Comparison of ENCODE assay signal across 8 mouse cellular contexts in the genomic region with DNA sequence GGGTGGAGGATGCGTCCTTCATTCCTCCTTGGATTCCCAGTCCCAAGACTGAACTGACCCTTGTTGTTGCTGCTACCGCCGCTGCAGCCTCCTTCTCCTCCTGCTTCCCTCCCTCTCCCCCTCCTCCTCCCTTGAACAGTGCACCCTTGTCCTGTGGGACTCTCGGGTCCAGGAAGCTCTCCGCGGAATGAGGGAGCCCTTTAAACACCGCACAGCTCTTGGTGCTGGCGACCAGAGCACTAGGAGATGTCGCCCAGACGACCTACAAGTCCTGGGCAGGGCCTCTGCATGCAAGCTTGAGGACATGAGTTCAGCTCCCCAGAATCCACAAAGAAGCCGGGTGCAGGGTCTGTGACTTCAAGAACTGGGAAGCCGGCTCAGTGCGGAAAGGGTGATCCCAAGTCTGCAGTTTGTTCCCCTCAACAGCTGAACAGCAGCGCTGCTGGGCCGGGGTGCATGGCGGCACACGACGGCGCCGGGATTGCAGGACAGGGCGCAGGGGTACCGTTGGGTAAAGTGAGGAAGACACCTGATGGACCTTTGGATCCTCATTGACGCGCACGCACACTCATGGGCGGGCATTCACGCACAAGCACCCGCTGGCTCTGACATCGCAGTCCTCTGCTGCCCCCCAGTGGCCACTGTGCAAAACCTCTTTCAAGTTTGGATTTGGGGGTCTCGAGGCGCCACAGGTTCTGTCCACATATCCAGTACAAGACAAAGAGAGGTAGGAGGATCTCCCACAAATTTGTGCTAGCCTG. TPM values are rescaled to one million over a fixed set of nuclear protein-coding genes. Genes with fewer than 3 reads are reported as not detected.
DNase-seq lines count a peak whose midpoint lies in the region; ATAC-seq and TF ChIP-seq lines count a peak whose summit lies in the region.

No protein-coding gene starts in this region.

- H3ac ChIP-seq in C2C12 (ENCODE audit: control insufficient read depth, insufficient read length, low read depth) = no peak overlapping the region

- peak; percentile 91 for DNase-seq in brain, adult 2 months (ENCODE audit: low read depth, low spot score)
- DNase-seq in kidney, postnatal 0 days (ENCODE audit: low spot score) = peak; percentile 88
- DNase-seq in liver, embryonic 11.5 days (ENCODE audit: low spot score) = peak; percentile 87
- peak; percentile 90 for DNase-seq in naive thymus-derived CD4-positive, alpha-beta T cell, adult 2 months (ENCODE audit: low read depth)
- peak; percentile 90 for DNase-seq in splenic B cell, adult 2 months (ENCODE audit: low read depth, low spot score)

- H3K4me1 ChIP-seq in heart, embryonic 13.5 days = peaks cover 22% of the 10 kb centered on the region
- H3K4me1 ChIP-seq in kidney, postnatal 0 days (replicated peaks; ENCODE audit: insufficient read depth, low read length) = peaks cover 12% of the 10 kb centered on the region
- H3K4me1 ChIP-seq in liver, embryonic 11.5 days (replicated peaks; ENCODE audit: control insufficient read depth, insufficient read depth, low read length) = no peaks in the 10 kb centered on the region; the same call in 1 of the 2 replicates

- H3K9me3 ChIP-seq in heart, embryonic 13.5 days = no peaks in the 10 kb centered on the region
- no peaks in the 10 kb centered on the region for H3K9me3 ChIP-seq in kidney, postnatal 0 days (replicated peaks; ENCODE audit: low read length)
- no peaks in the 10 kb centered on the region for H3K9me3 ChIP-seq in liver, embryonic 11.5 days (ENCODE audit: control insufficient read depth, low read length)

- peak; percentile 44 for ATAC-seq in erythroblast, adult 5-6 weeks (replicated peaks; ENCODE audit: low FRiP score, poor library complexity, severe bottlenecking)
- ATAC-seq in heart, embryonic 13.5 days (ENCODE audit: extremely low read depth, insufficient number of reproducible peaks, low FRiP score, low TSS enrichment) = no peak
- ATAC-seq in kidney, postnatal 0 days (replicated peaks; ENCODE audit: low FRiP score, low read depth) = no peak
- no peak for ATAC-seq in liver, embryonic 11.5 days (replicated peaks; ENCODE audit: low FRiP score)

- TF ChIP-seq CTCF in C2C12 (IDR thresholded peaks at IDR 0.05; ENCODE audit: control insufficient read depth, insufficient read depth, insufficient read length) = peak; percentile 87
- TF ChIP-seq CTCF in kidney, postnatal 0 days (IDR thresholded peaks at IDR 0.05; ENCODE audit: low read depth) = peak; percentile 96

- H3K79me2 ChIP-seq in C2C12 (ENCODE audit: control insufficient read depth, insufficient read depth) = peaks cover 4% of the 10 kb centered on the region

- 3% methylated on average over 31 of the region's 31 CpGs for WGBS in heart, embryonic 13.5 days
- WGBS in kidney, postnatal 0 days = 3% methylated on average over 31 of the region's 31 CpGs
- WGBS in liver, embryonic 11.5 days = 4% methylated on average over 31 of the region's 31 CpGs

- H3K27me3 ChIP-seq in C2C12 (ENCODE audit: control insufficient read depth, insufficient read depth, insufficient read length) = no peaks in the 10 kb centered on the region
- H3K27me3 ChIP-seq in heart, embryonic 13.5 days (replicated peaks) = peaks cover 17% of the 10 kb centered on the region; the same call in 1 of the 2 replicates
- no peaks in the 10 kb centered on the region for H3K27me3 ChIP-seq in kidney, postnatal 0 days (ENCODE audit: insufficient read depth, low read length)
- peaks cover 16% of the 10 kb centered on the region for H3K27me3 ChIP-seq in liver, embryonic 11.5 days (replicated peaks; ENCODE audit: control insufficient read depth, insufficient read depth, low read length)
- H3K27me3 ChIP-seq in splenic B cell, adult 2 months (ENCODE audit: control insufficient read depth, insufficient read depth, low read length, poor library complexity, severe bottlenecking) = no peaks in the 10 kb centered on the region

- peaks cover under 1% of the 10 kb centered on the region for H3K79me3 ChIP-seq in C2C12 (ENCODE audit: low read depth)

- no peak overlapping the region for H3K27ac ChIP-seq in heart, embryonic 13.5 days (replicated peaks)
- no peak overlapping the region for H3K27ac ChIP-seq in kidney, postnatal 0 days
- H3K27ac ChIP-seq in liver, embryonic 11.5 days (ENCODE audit: low read depth, low read length) = no peak overlapping the region

- no peak overlapping the region for H3K4me3 ChIP-seq in C2C12 (ENCODE audit: insufficient read depth, poor library complexity, severe bottlenecking)
- H3K4me3 ChIP-seq in heart, embryonic 13.5 days = peak overlapping the region; percentile 55
- H3K4me3 ChIP-seq in kidney, postnatal 0 days (replicated peaks; ENCODE audit: low read depth, low read length) = peak overlapping the region; percentile 37
- H3K4me3 ChIP-seq in liver, embryonic 11.5 days (ENCODE audit: low read depth, low read length) = peak overlapping the region; percentile 50

- H3K9ac ChIP-seq in heart, embryonic 13.5 days = peak overlapping the region; percentile 79
- peak overlapping the region; percentile 59 for H3K9ac ChIP-seq in kidney, postnatal 0 days (ENCODE audit: low read depth, low read length)
- peak overlapping the region; percentile 54 for H3K9ac ChIP-seq in liver, embryonic 11.5 days (ENCODE audit: low read depth, low read length)

- H3K36me3 ChIP-seq in C2C12 (ENCODE audit: control insufficient read depth, insufficient read depth) = no peaks in the 10 kb centered on the region
- H3K36me3 ChIP-seq in heart, embryonic 13.5 days = no peaks in the 10 kb centered on the region
- no peaks in the 10 kb centered on the region for H3K36me3 ChIP-seq in kidney, postnatal 0 days (ENCODE audit: insufficient read depth, low read length)
- no peaks in the 10 kb centered on the region for H3K36me3 ChIP-seq in liver, embryonic 11.5 days (ENCODE audit: control insufficient read depth, insufficient read depth, low read length)
- H3K36me3 ChIP-seq in splenic B cell, adult 2 months (ENCODE audit: control insufficient read depth, insufficient read depth, low read length, poor library complexity, severe bottlenecking) = no peaks in the 10 kb centered on the region

- peak overlapping the region; percentile 92 for H3K4me2 ChIP-seq in heart, embryonic 13.5 days
- H3K4me2 ChIP-seq in kidney, postnatal 0 days (ENCODE audit: low read length) = peak overlapping the region; percentile 91
- H3K4me2 ChIP-seq in liver, embryonic 11.5 days = peak overlapping the region; percentile 83

TF ChIP-seq in C2C12, 6 proteins besides CTCF, POLR2A, EP300 and RAD21:
- TF ChIP-seq MAX (IDR thresholded peaks at IDR 0.05) (peak; percentile 64), MYOG (IDR thresholded peaks at IDR 0.05; ENCODE audit: control insufficient read depth, extremely low read depth, insufficient read length) (no peak)
TF ChIP-seq in C2C12: peak in this region for 1.

RNA-seq across cellular contexts. Expression of gene Ranbp3, which starts 4.5 kb away (rescaled TPM):
- 107 TPM for polyA plus RNA-seq in C2C12 (2012; fragmentation: generic; extraction: Trizol)
- total RNA-seq in erythroblast, adult 5-6 weeks (2015; ENCODE audit: low replicate concordance) = 6.1 and 11.7 TPM in 2 replicates
- 18.0 and 25.0 TPM in 2 replicates for total RNA-seq in erythroblast, adult 5-6 weeks (2017; ENCODE audit: low replicate concordance)
- polyA plus RNA-seq in heart, embryonic 13.5 days (2015; fragmentation: Nextera tagmentation; extraction: Ambion mirVana) = 58.8 and 66.6 TPM in 2 replicates
- polyA plus RNA-seq in kidney, postnatal 0 days (2015; fragmentation: Nextera tagmentation; extraction: Ambion mirVana) = 57.4 and 58.8 TPM in 2 replicates
- 94.3 and 105 TPM in 2 replicates for polyA plus RNA-seq in liver, embryonic 11.5 days (2014; fragmentation: Nextera tagmentation; extraction: Ambion mirVana)

RNA-seq across cellular contexts. Expression of gene Catsperd, which starts 40.6 kb away (rescaled TPM):
- 0.07 TPM for polyA plus RNA-seq in C2C12 (2012; fragmentation: generic; extraction: Trizol)
- total RNA-seq in erythroblast, adult 5-6 weeks (2015; ENCODE audit: low replicate concordance) = not detected in 2 replicates
- not detected in 2 replicates for total RNA-seq in erythroblast, adult 5-6 weeks (2017; ENCODE audit: low replicate concordance)
- 0.22 and 0.40 TPM in 2 replicates for polyA plus RNA-seq in heart, embryonic 13.5 days (2015; fragmentation: Nextera tagmentation; extraction: Ambion mirVana)
- 0.78 and 1.0 TPM in 2 replicates for polyA plus RNA-seq in kidney, postnatal 0 days (2015; fragmentation: Nextera tagmentation; extraction: Ambion mirVana)
- 0.64 and 0.68 TPM in 2 replicates for polyA plus RNA-seq in liver, embryonic 11.5 days (2014; fragmentation: Nextera tagmentation; extraction: Ambion mirVana)

RNA-seq across cellular contexts. Expression of gene Lonp1, which starts 41.9 kb away (rescaled TPM):
- 120 TPM for polyA plus RNA-seq in C2C12 (2012; fragmentation: generic; extraction: Trizol)
- 4.2 and 5.0 TPM in 2 replicates for total RNA-seq in erythroblast, adult 5-6 weeks (2015; ENCODE audit: low replicate concordance)
- 13.0 and 13.5 TPM in 2 replicates for total RNA-seq in erythroblast, adult 5-6 weeks (2017; ENCODE audit: low replicate concordance)
- 54.4 and 58.9 TPM in 2 replicates for polyA plus RNA-seq in heart, embryonic 13.5 days (2015; fragmentation: Nextera tagmentation; extraction: Ambion mirVana)
- 45.4 and 46.8 TPM in 2 replicates for polyA plus RNA-seq in kidney, postnatal 0 days (2015; fragmentation: Nextera tagmentation; extraction: Ambion mirVana)
- 87.9 and 92.4 TPM in 2 replicates for polyA plus RNA-seq in liver, embryonic 11.5 days (2014; fragmentation: Nextera tagmentation; extraction: Ambion mirVana)

RNA-seq across cellular contexts. Expression of gene Ndufa11, which starts 49.0 kb away (rescaled TPM):
- polyA plus RNA-seq in C2C12 (2012; fragmentation: generic; extraction: Trizol) = 312 TPM
- 17.7 and 29.7 TPM in 2 replicates for total RNA-seq in erythroblast, adult 5-6 weeks (2015; ENCODE audit: low replicate concordance)
- 21.3 and 29.1 TPM in 2 replicates for total RNA-seq in erythroblast, adult 5-6 weeks (2017; ENCODE audit: low replicate concordance)
- 783 and 886 TPM in 2 replicates for polyA plus RNA-seq in heart, embryonic 13.5 days (2015; fragmentation: Nextera tagmentation; extraction: Ambion mirVana)
- 683 and 742 TPM in 2 replicates for polyA plus RNA-seq in kidney, postnatal 0 days (2015; fragmentation: Nextera tagmentation; extraction: Ambion mirVana)
- polyA plus RNA-seq in liver, embryonic 11.5 days (2014; fragmentation: Nextera tagmentation; extraction: Ambion mirVana) = 343 and 358 TPM in 2 replicates

RNA-seq across cellular contexts. Expression of gene Vmac, which starts 49.3 kb away (rescaled TPM):
- polyA plus RNA-seq in C2C12 (2012; fragmentation: generic; extraction: Trizol) = 4.5 TPM
- 0.38 and 1.0 TPM in 2 replicates for total RNA-seq in erythroblast, adult 5-6 weeks (2015; ENCODE audit: low replicate concordance)
- 1.4 and 8.3 TPM in 2 replicates for total RNA-seq in erythroblast, adult 5-6 weeks (2017; ENCODE audit: low replicate concordance)
- 12.7 and 13.3 TPM in 2 replicates for polyA plus RNA-seq in heart, embryonic 13.5 days (2015; fragmentation: Nextera tagmentation; extraction: Ambion mirVana)
- polyA plus RNA-seq in kidney, postnatal 0 days (2015; fragmentation: Nextera tagmentation; extraction: Ambion mirVana) = 24.4 and 27.4 TPM in 2 replicates
- 9.1 and 10.7 TPM in 2 replicates for polyA plus RNA-seq in liver, embryonic 11.5 days (2014; fragmentation: Nextera tagmentation; extraction: Ambion mirVana)
